Mouse (Mus musculus): Measurements from ENCODE around the gene Tnip1. TPM values are rescaled to one million over a fixed set of nuclear protein-coding genes. Genes with fewer than 3 reads are reported as not detected.
A peak's percentile ranks its signal among the peaks of the same experiment; 100 is the strongest.

Tnip1 gene
- polyA plus RNA-seq, 1 experiment from 2014 or later: 17.5 TPM

GRCm38 (mm10) chr11:54930318-54930979 lies 32.3 kb downstream of the Tnip1 start:
- 58% methylated on average over 7 of the region's 7 CpGs for WGBS
- Histone ChIP-seq H3K27me3 (no peaks in the 10 kb centered on the region), H3K27ac (no peak overlapping the region), H3K9me3 (no peaks in the 10 kb centered on the region), H3K4me1 (no peaks in the 10 kb centered on the region), H3K4me3 (no peak overlapping the region), H3K9ac (no peak overlapping the region), H3K36me3 (peaks cover 27% of the 10 kb centered on the region; the same call in 1 of the 2 replicates), H3K4me2 (no peak overlapping the region)
- no peak for ATAC-seq (ENCODE audit: borderline replicate concordance, extremely low read depth, low FRiP score, low TSS enrichment)

GRCm38 (mm10) chr11:54929744-54930143 lies 33.0 kb downstream of the Tnip1 start:
- Histone ChIP-seq H3K9me3 (no peaks in the 10 kb centered on the region), H3K4me2 (no peak overlapping the region), H3K4me3 (no peak overlapping the region), H3K4me1 (no peaks in the 10 kb centered on the region), H3K9ac (no peak overlapping the region), H3K27ac (no peak overlapping the region), H3K27me3 (no peaks in the 10 kb centered on the region), H3K36me3 (peaks cover 27% of the 10 kb centered on the region; the same call in 1 of the 2 replicates)
- no peak for ATAC-seq (ENCODE audit: borderline replicate concordance, extremely low read depth, low FRiP score, low TSS enrichment)
- WGBS: 72% methylated on average over 8 of the region's 8 CpGs

- no peak overlapping the region for H3K4me3 ChIP-seq
- no peak overlapping the region for H3K27ac ChIP-seq
- 83% methylated on average over 6 of the region's 6 CpGs for WGBS
- ATAC-seq (ENCODE audit: borderline replicate concordance, extremely low read depth, low FRiP score, low TSS enrichment): no peak; the same call in 1 of the 2 replicates
- H3K4me1 ChIP-seq: no peaks in the 10 kb centered on the region
- H3K4me2 ChIP-seq: no peak overlapping the region
- H3K9ac ChIP-seq: no peak overlapping the region
- H3K36me3 ChIP-seq: peaks cover 28% of the 10 kb centered on the region; the same call in 1 of the 2 replicates
- no peaks in the 10 kb centered on the region for H3K9me3 ChIP-seq
- no peaks in the 10 kb centered on the region for H3K27me3 ChIP-seq
These were observed 33.4 kb downstream of the Tnip1 start for GRCm38 (mm10) chr11:54929290-54929689.

GRCm38 (mm10) chr11:54928886-54929285 lies 33.8 kb downstream of the Tnip1 start:
- no peak for ATAC-seq (ENCODE audit: borderline replicate concordance, extremely low read depth, low FRiP score, low TSS enrichment)
- Histone ChIP-seq H3K9ac (no peak overlapping the region), H3K4me3 (no peak overlapping the region), H3K36me3 (peaks cover 28% of the 10 kb centered on the region; the same call in 1 of the 2 replicates), H3K27ac (no peak overlapping the region), H3K9me3 (no peaks in the 10 kb centered on the region), H3K27me3 (no peaks in the 10 kb centered on the region), H3K4me2 (no peak overlapping the region), H3K4me1 (no peaks in the 10 kb centered on the region)
- WGBS: 74% methylated on average over 7 of the region's 7 CpGs

- Histone ChIP-seq H3K9me3 (no peaks in the 10 kb centered on the region), H3K36me3 (peaks cover 26% of the 10 kb centered on the region; the same call in 1 of the 2 replicates), H3K4me3 (no peak overlapping the region), H3K4me2 (no peak overlapping the region), H3K27ac (no peak overlapping the region), H3K27me3 (no peaks in the 10 kb centered on the region), H3K9ac (no peak overlapping the region), H3K4me1 (no peaks in the 10 kb centered on the region)
- ATAC-seq (ENCODE audit: borderline replicate concordance, extremely low read depth, low FRiP score, low TSS enrichment): no peak
- 89% methylated on average over 3 of the region's 3 CpGs for WGBS
These were observed 34.5 kb downstream of the Tnip1 start for GRCm38 (mm10) chr11:54928219-54928618.

- Histone ChIP-seq H3K4me3 (no peak overlapping the region), H3K9ac (no peak overlapping the region), H3K27ac (no peak overlapping the region), H3K4me2 (no peak overlapping the region), H3K4me1 (no peaks in the 10 kb centered on the region), H3K27me3 (no peaks in the 10 kb centered on the region), H3K36me3 (peaks cover 29% of the 10 kb centered on the region; the same call in 1 of the 2 replicates), H3K9me3 (no peaks in the 10 kb centered on the region)
- no peak for ATAC-seq (ENCODE audit: borderline replicate concordance, extremely low read depth, low FRiP score, low TSS enrichment)
- WGBS: 72% methylated on average over 14 of the region's 14 CpGs
These were observed 35.2 kb downstream of the Tnip1 start for GRCm38 (mm10) chr11:54927346-54928140.

GRCm38 (mm10) chr11:54924145-54924544 lies 38.6 kb downstream of the Tnip1 start:
- Histone ChIP-seq H3K27me3 (no peaks in the 10 kb centered on the region), H3K27ac (no peak overlapping the region), H3K4me1 (no peaks in the 10 kb centered on the region), H3K4me2 (no peak overlapping the region), H3K9ac (no peak overlapping the region), H3K4me3 (no peak overlapping the region), H3K36me3 (peaks cover 36% of the 10 kb centered on the region; the same call in 1 of the 2 replicates), H3K9me3 (no peaks in the 10 kb centered on the region)
- WGBS: 89% methylated on average over 14 of the region's 14 CpGs
- ATAC-seq (ENCODE audit: borderline replicate concordance, extremely low read depth, low FRiP score, low TSS enrichment): no peak

- Histone ChIP-seq H3K4me3 (no peak overlapping the region), H3K27me3 (no peaks in the 10 kb centered on the region), H3K9ac (no peak overlapping the region), H3K4me1 (no peaks in the 10 kb centered on the region), H3K27ac (no peak overlapping the region), H3K9me3 (no peaks in the 10 kb centered on the region), H3K36me3 (peaks cover 44% of the 10 kb centered on the region), H3K4me2 (no peak overlapping the region)
- WGBS: 80% methylated on average over 3 of the region's 3 CpGs
- ATAC-seq (ENCODE audit: borderline replicate concordance, extremely low read depth, low FRiP score, low TSS enrichment): no peak
These were observed 40.2 kb downstream of the Tnip1 start for GRCm38 (mm10) chr11:54922488-54922887.

- Histone ChIP-seq H3K4me1 (no peaks in the 10 kb centered on the region), H3K9ac (no peak overlapping the region), H3K9me3 (no peaks in the 10 kb centered on the region), H3K27ac (peak overlapping the region; percentile 11; the same call in 1 of the 2 replicates), H3K27me3 (no peaks in the 10 kb centered on the region), H3K4me2 (no peak overlapping the region), H3K4me3 (no peak overlapping the region), H3K36me3 (peaks cover 51% of the 10 kb centered on the region)
- WGBS: 39% methylated on average over 7 of the region's 7 CpGs
- peak; percentile 68; the same call in 1 of the 2 replicates for ATAC-seq (ENCODE audit: borderline replicate concordance, extremely low read depth, low FRiP score, low TSS enrichment)
These were observed 40.9 kb downstream of the Tnip1 start for GRCm38 (mm10) chr11:54921798-54922197.

- H3K36me3 ChIP-seq: peaks cover 52% of the 10 kb centered on the region
- 58% methylated on average over 6 of the region's 6 CpGs for WGBS
- peak overlapping the region; percentile 11; the same call in 1 of the 2 replicates for H3K27ac ChIP-seq
- no peak overlapping the region for H3K9ac ChIP-seq
- no peaks in the 10 kb centered on the region for H3K27me3 ChIP-seq
- no peak for ATAC-seq (ENCODE audit: borderline replicate concordance, extremely low read depth, low FRiP score, low TSS enrichment)
- H3K4me2 ChIP-seq: no peak overlapping the region
- H3K9me3 ChIP-seq: no peaks in the 10 kb centered on the region
- H3K4me3 ChIP-seq: no peak overlapping the region
- no peaks in the 10 kb centered on the region for H3K4me1 ChIP-seq
These were observed 41.6 kb downstream of the Tnip1 start for GRCm38 (mm10) chr11:54920973-54921580.

- Histone ChIP-seq H3K27me3 (no peaks in the 10 kb centered on the region), H3K9me3 (no peaks in the 10 kb centered on the region), H3K4me1 (no peaks in the 10 kb centered on the region), H3K36me3 (peaks cover 48% of the 10 kb centered on the region), H3K27ac (no peak overlapping the region), H3K4me2 (no peak overlapping the region), H3K4me3 (no peak overlapping the region), H3K9ac (no peak overlapping the region)
- no peak for ATAC-seq (ENCODE audit: borderline replicate concordance, extremely low read depth, low FRiP score, low TSS enrichment)
- WGBS: 62% methylated on average over 11 of the region's 11 CpGs
These were observed 42.4 kb downstream of the Tnip1 start for GRCm38 (mm10) chr11:54920127-54920972.

Measured in lung, embryonic 15.5 days (tissue).